Mouse (Mus musculus): ENCODE measurements around the gene Itsn1.

Itsn1 gene

GRCm38 (mm10) chr16:91768586-91768985, 39.5 kb downstream of the Itsn1 start:
- DNase-seq (ENCODE audit: low spot score in 2 of 2): no peak

- DNase-seq (ENCODE audit: low spot score in 2 of 2): no peak
Measured at GRCm38 (mm10) chr16:91769911-91770310, 40.8 kb downstream of the Itsn1 start.

- no peak for DNase-seq (ENCODE audit: low spot score in 2 of 2)
Measured at GRCm38 (mm10) chr16:91770662-91771061, 41.6 kb downstream of the Itsn1 start.

- DNase-seq (ENCODE audit: low spot score in 2 of 2): no peak
Measured at GRCm38 (mm10) chr16:91771334-91771733, 42.3 kb downstream of the Itsn1 start.

GRCm38 (mm10) chr16:91772586-91772985, 43.5 kb downstream of the Itsn1 start:
- no peak for DNase-seq (ENCODE audit: low spot score in 2 of 2)

- no peak for DNase-seq (ENCODE audit: low spot score in 2 of 2)
Measured at GRCm38 (mm10) chr16:91779576-91779975, 50.5 kb downstream of the Itsn1 start.

- no peak for DNase-seq (ENCODE audit: low spot score in 2 of 2)
Measured at GRCm38 (mm10) chr16:91780151-91780550, 51.1 kb downstream of the Itsn1 start.

- no peak for DNase-seq (ENCODE audit: low spot score in 2 of 2)
Measured at GRCm38 (mm10) chr16:91780826-91781225, 51.7 kb downstream of the Itsn1 start.

- DNase-seq (ENCODE audit: low spot score in 2 of 2): no peak
Measured at GRCm38 (mm10) chr16:91783191-91783590, 54.1 kb downstream of the Itsn1 start.

- DNase-seq (ENCODE audit: low spot score in 2 of 2): no peak
Measured at GRCm38 (mm10) chr16:91784298-91784697, 55.2 kb downstream of the Itsn1 start.

GRCm38 (mm10) chr16:91786425-91786824, 57.3 kb downstream of the Itsn1 start:
- no peak for DNase-seq (ENCODE audit: low spot score in 2 of 2)

- DNase-seq (ENCODE audit: low spot score in 2 of 2): peak; percentile 43 to 47
Measured at GRCm38 (mm10) chr16:91789728-91790127, 60.6 kb downstream of the Itsn1 start.

GRCm38 (mm10) chr16:91792477-91793196, 63.6 kb downstream of the Itsn1 start:
- DNase-seq (ENCODE audit: low spot score in 2 of 2): no peak

- DNase-seq (ENCODE audit: low spot score in 2 of 2): no peak
Measured at GRCm38 (mm10) chr16:91793507-91794278, 64.6 kb downstream of the Itsn1 start.

- no peak for DNase-seq (ENCODE audit: low spot score in 2 of 2)
Measured at GRCm38 (mm10) chr16:91794306-91794705, 65.2 kb downstream of the Itsn1 start.

GRCm38 (mm10) chr16:91795044-91795443, 66.0 kb downstream of the Itsn1 start:
- DNase-seq (ENCODE audit: low spot score in 2 of 2): no peak

- DNase-seq (ENCODE audit: low spot score in 2 of 2): no peak
Measured at GRCm38 (mm10) chr16:91795606-91796005, 66.5 kb downstream of the Itsn1 start.

- peak in 1 of 2 experiments; percentile 47 for DNase-seq (ENCODE audit: low spot score in 2 of 2)
Measured at GRCm38 (mm10) chr16:91801426-91801825, 72.3 kb downstream of the Itsn1 start.

- DNase-seq (ENCODE audit: low spot score in 2 of 2): no peak
Measured at GRCm38 (mm10) chr16:91802461-91803062, 73.5 kb downstream of the Itsn1 start.

GRCm38 (mm10) chr16:91804418-91804817, 75.3 kb downstream of the Itsn1 start:
- DNase-seq (ENCODE audit: low spot score in 2 of 2): peak; percentile 56 to 80

GRCm38 (mm10) chr16:91804831-91805230, 75.8 kb downstream of the Itsn1 start:
- peak in 1 of 2 experiments; percentile 11 for DNase-seq (ENCODE audit: low spot score in 2 of 2)

GRCm38 (mm10) chr16:91810235-91810634, 81.2 kb downstream of the Itsn1 start:
- no peak for DNase-seq (ENCODE audit: low spot score in 2 of 2)

- DNase-seq (ENCODE audit: low spot score in 2 of 2): no peak
Measured at GRCm38 (mm10) chr16:91811339-91811738, 82.3 kb downstream of the Itsn1 start.

Measured in spleen, postnatal 36 days (tissue).